Mouse (Mus musculus) lung, postnatal 0 days (tissue): Measurements from ENCODE around the gene Gm29666.

Source experiments
- CTCF ChIP-seq: IDR thresholded peaks from 2 replicates; pipeline ENCODE4 v1.5.1; 2016; ENCODE audit warnings: antibody characterized with exemption, mild to moderate bottlenecking
- EP300 ChIP-seq: IDR thresholded peaks from 2 replicates; pipeline ENCODE4 v1.6.1; 2016; ENCODE audit warnings: antibody characterized with exemption, mild to moderate bottlenecking, control low read depth

DNA sequence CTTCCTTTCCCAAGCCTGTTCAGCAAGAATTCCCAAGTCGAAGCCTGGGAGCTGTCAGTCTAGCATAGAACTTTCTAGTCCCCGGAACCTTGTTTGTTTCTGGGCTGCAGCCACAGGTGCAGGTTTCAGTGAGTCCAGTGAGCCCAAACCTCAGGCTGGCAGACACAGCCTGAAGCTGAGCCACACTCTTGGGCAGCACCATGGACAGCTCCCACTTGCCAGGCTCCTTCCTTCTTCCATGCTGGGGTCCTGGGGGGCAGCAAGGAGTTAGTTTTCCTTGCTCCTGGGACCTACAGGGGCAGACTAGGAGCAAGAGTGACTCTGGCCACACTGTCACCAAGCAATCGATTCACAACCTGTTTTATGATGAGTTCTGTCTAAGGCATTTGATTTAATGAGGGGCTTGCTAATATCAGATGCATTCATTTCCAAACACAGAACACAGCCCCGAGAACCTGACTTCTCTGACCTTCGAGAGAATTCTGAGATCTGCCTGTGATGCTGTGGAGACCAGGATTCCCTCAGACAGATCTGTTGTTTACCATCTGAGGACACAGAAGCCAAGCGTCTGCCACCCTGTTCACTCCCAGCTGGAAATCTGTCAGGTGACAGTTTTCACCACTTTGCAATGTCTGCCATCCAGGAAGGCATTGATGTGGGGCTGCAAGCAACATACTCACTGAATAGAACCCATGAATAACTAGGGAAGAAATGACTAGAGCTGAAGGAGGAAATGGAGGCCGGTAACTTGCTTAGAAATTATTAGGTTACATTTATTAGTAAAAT lies 45.9 kb upstream of the Gm29666 start:
- no peak for TF ChIP-seq EP300
- TF ChIP-seq CTCF = no peak
